Mouse (Mus musculus) C2C12 (cell line): ENCODE measurements around the gene Sgpp1.

ENCODE experiments used
- CEBPB ChIP-seq: IDR thresholded peaks from one replicate; pipeline ENCODE4 v1.6.1; 2011; ENCODE audit warnings: low read depth, mild to moderate bottlenecking, control low read depth, moderate library complexity
- CTCF ChIP-seq: IDR thresholded peaks from one replicate; pipeline ENCODE4 v1.5.1; 2011; ENCODE audit not compliant: control insufficient read depth, insufficient read depth, insufficient read length
- FOSL1 ChIP-seq: IDR thresholded peaks from one replicate; pipeline ENCODE4 v1.8.0; 2011; ENCODE audit warnings: mild to moderate bottlenecking, low read length; ENCODE audit not compliant: poor library complexity, insufficient read depth, severe bottlenecking
- MAX ChIP-seq: IDR thresholded peaks from one replicate; pipeline ENCODE4 v1.6.1; 2011; ENCODE audit warnings: mild to moderate bottlenecking, control low read depth
- MYOD1 ChIP-seq: IDR thresholded peaks from one replicate; pipeline ENCODE4 v1.6.1; 2011; ENCODE audit warnings: low read depth; ENCODE audit not compliant: control insufficient read depth, insufficient read length
- MYOG ChIP-seq: IDR thresholded peaks from one replicate; pipeline ENCODE4 v1.6.1; 2011; ENCODE audit not compliant: control insufficient read depth, insufficient read length; ENCODE audit errors: extremely low read depth
- USF1 ChIP-seq: IDR thresholded peaks from one replicate; pipeline ENCODE4 v1.6.1; 2011; ENCODE audit warnings: low read depth, mild to moderate bottlenecking, control low read depth, moderate library complexity

GRCm38 (mm10) chr12:75664516-75664810 lies 71.1 kb downstream of the Sgpp1 start:
- TF ChIP-seq CTCF (no peak), MYOD1 (no peak), MAX (no peak), FOSL1 (no peak), MYOG (no peak), USF1 (no peak), CEBPB (no peak)
